Mouse (Mus musculus): ENCODE results near the gene Fam167b.

GRCm38 (mm10) chr4:129544106-129544505 is 34.2 kb downstream of the Fam167b start:
- TF ChIP-seq CTCF (IDR thresholded peaks at IDR 0.05; ENCODE audit: low read depth, low read length), result no peak
- TF ChIP-seq GATA1 (IDR thresholded peaks at IDR 0.05; ENCODE audit: borderline replicate concordance, low read length), result no peak

Measured in G1E (cell line).